Mouse (Mus musculus): ENCODE measurements around the gene Trim9. TPM values are rescaled to one million over a fixed set of nuclear protein-coding genes. Genes with fewer than 3 reads are reported as not detected.

The Trim9 gene
- polyA plus RNA-seq, 1 experiment from 2014 or later, result 0.32 TPM

- no peak overlapping the region for H3K4me3 ChIP-seq (ENCODE audit: low read depth, low read length)
- ATAC-seq (ENCODE audit: low FRiP score, low TSS enrichment) (no peak), DNase-seq (ENCODE audit: low spot score) (no peak)
- no peak overlapping the region for H3K4me2 ChIP-seq (replicated peaks; ENCODE audit: low read depth)
- no peak overlapping the region for H3K27ac ChIP-seq (replicated peaks)
- no peak overlapping the region for H3K9ac ChIP-seq (ENCODE audit: low read length)
- TF ChIP-seq CTCF (IDR thresholded peaks at IDR 0.05; ENCODE audit: low read depth), result no peak
- TF ChIP-seq EP300 (optimal IDR thresholded peaks at IDR 0.05), result no peak
- no peaks in the 10 kb centered on the region for H3K36me3 ChIP-seq (ENCODE audit: control insufficient read depth, insufficient read depth, low read length)
- H3K27me3 ChIP-seq (ENCODE audit: control insufficient read depth, insufficient read depth, low read length), result no peaks in the 10 kb centered on the region
- no peaks in the 10 kb centered on the region for H3K9me3 ChIP-seq (ENCODE audit: control insufficient read depth, low read length)
- WGBS, result 85% methylated on average over 6 of the region's 6 CpGs
- no peaks in the 10 kb centered on the region for H3K4me1 ChIP-seq (replicated peaks; ENCODE audit: control insufficient read depth, insufficient read depth)
These were observed 14.1 kb downstream of the Trim9 start for GRCm38 (mm10) chr12:70333253-70333805.

GRCm38 (mm10) chr12:70329059-70329458 is 18.4 kb downstream of the Trim9 start:
- Histone ChIP-seq H3K9me3 (ENCODE audit: control insufficient read depth, low read length) (no peaks in the 10 kb centered on the region), H3K36me3 (ENCODE audit: control insufficient read depth, insufficient read depth, low read length) (no peaks in the 10 kb centered on the region), H3K4me1 (replicated peaks; ENCODE audit: control insufficient read depth, insufficient read depth) (no peaks in the 10 kb centered on the region), H3K4me2 (replicated peaks; ENCODE audit: low read depth) (no peak overlapping the region), H3K4me3 (ENCODE audit: low read depth, low read length) (no peak overlapping the region), H3K27ac (replicated peaks) (no peak overlapping the region), H3K27me3 (ENCODE audit: control insufficient read depth, insufficient read depth, low read length) (no peaks in the 10 kb centered on the region), H3K9ac (ENCODE audit: low read length) (no peak overlapping the region)
- no peak for ATAC-seq (ENCODE audit: low FRiP score, low TSS enrichment)
- 26% methylated on average over 3 of the region's 3 CpGs for WGBS
- DNase-seq (ENCODE audit: low spot score), result no peak
- no peak for TF ChIP-seq EP300 (optimal IDR thresholded peaks at IDR 0.05)
- TF ChIP-seq CTCF (IDR thresholded peaks at IDR 0.05; ENCODE audit: low read depth), result no peak

DNA sequence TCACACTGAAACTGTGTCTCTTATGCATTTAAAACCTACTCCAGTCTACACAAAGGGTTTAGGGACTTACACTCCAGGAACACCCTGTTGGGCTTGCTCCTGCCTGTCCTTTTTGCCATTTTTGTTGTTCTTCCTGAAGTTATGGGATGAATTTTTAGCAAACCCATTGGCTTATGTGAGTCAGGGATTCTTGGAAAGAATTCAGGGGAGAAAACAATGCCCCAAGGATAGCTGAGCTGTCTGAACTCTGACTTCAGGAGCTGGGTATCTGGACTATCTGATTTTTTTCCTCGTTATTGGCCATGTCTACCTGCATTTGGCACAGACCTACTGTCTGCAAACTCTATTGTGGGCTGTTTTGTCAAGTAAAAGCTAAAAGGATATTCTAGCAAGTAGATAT is 20.5 kb downstream of the Trim9 start:
- Histone ChIP-seq H3K9ac (ENCODE audit: low read length) (no peak overlapping the region), H3K4me2 (replicated peaks; ENCODE audit: low read depth) (no peak overlapping the region), H3K4me1 (replicated peaks; ENCODE audit: control insufficient read depth, insufficient read depth) (no peaks in the 10 kb centered on the region), H3K27me3 (ENCODE audit: control insufficient read depth, insufficient read depth, low read length) (no peaks in the 10 kb centered on the region), H3K27ac (replicated peaks) (no peak overlapping the region), H3K9me3 (ENCODE audit: control insufficient read depth, low read length) (no peaks in the 10 kb centered on the region), H3K36me3 (ENCODE audit: control insufficient read depth, insufficient read depth, low read length) (no peaks in the 10 kb centered on the region), H3K4me3 (ENCODE audit: low read depth, low read length) (no peak overlapping the region)
- WGBS, result 64% methylated on average over 1 of the region's 1 CpGs
- DNase-seq (ENCODE audit: low spot score) (no peak), ATAC-seq (ENCODE audit: low FRiP score, low TSS enrichment) (no peak)
- TF ChIP-seq EP300 (optimal IDR thresholded peaks at IDR 0.05) (no peak), CTCF (IDR thresholded peaks at IDR 0.05; ENCODE audit: low read depth) (no peak)

DNA sequence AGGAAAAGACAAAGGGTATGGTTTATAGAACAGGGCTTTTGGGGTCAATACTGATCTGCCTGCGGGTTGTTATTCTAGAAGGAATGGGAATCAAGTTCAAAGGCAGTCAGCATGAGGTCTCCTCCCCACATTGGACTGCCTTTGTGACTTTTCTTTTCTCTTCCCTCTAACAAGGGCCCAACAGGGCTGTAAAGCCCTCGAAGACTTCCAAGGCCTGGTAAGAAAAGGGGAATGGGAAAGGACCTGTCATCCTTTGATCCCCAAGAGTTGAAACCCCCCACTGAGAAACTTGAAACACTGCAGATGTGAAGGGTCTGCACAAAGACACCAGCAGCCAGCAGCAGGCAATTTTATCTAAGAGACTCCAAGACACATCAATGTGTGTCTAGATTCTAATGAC is 21.0 kb downstream of the Trim9 start:
- DNase-seq (ENCODE audit: low spot score) (no peak), ATAC-seq (ENCODE audit: low FRiP score, low TSS enrichment) (no peak)
- Histone ChIP-seq H3K36me3 (ENCODE audit: control insufficient read depth, insufficient read depth, low read length) (no peaks in the 10 kb centered on the region), H3K4me2 (replicated peaks; ENCODE audit: low read depth) (no peak overlapping the region), H3K27me3 (ENCODE audit: control insufficient read depth, insufficient read depth, low read length) (no peaks in the 10 kb centered on the region), H3K27ac (replicated peaks) (no peak overlapping the region), H3K9me3 (ENCODE audit: control insufficient read depth, low read length) (no peaks in the 10 kb centered on the region), H3K9ac (ENCODE audit: low read length) (no peak overlapping the region), H3K4me1 (replicated peaks; ENCODE audit: control insufficient read depth, insufficient read depth) (no peaks in the 10 kb centered on the region), H3K4me3 (ENCODE audit: low read depth, low read length) (no peak overlapping the region)
- 41% methylated on average over 2 of the region's 2 CpGs for WGBS
- no peak for TF ChIP-seq CTCF (IDR thresholded peaks at IDR 0.05; ENCODE audit: low read depth)
- TF ChIP-seq EP300 (optimal IDR thresholded peaks at IDR 0.05), result no peak

- DNase-seq (ENCODE audit: low spot score) (no peak), ATAC-seq (ENCODE audit: low FRiP score, low TSS enrichment) (no peak)
- 78% methylated on average over 7 of the region's 7 CpGs for WGBS
These were observed 21.6 kb downstream of the Trim9 start for GRCm38 (mm10) chr12:70325826-70326225.

GRCm38 (mm10) chr12:70322790-70323189 is 24.6 kb downstream of the Trim9 start:
- Histone ChIP-seq H3K4me3 (ENCODE audit: low read depth, low read length) (no peak overlapping the region), H3K27me3 (ENCODE audit: control insufficient read depth, insufficient read depth, low read length) (no peaks in the 10 kb centered on the region), H3K4me2 (replicated peaks; ENCODE audit: low read depth) (no peak overlapping the region), H3K9me3 (ENCODE audit: control insufficient read depth, low read length) (no peaks in the 10 kb centered on the region), H3K9ac (ENCODE audit: low read length) (no peak overlapping the region), H3K27ac (replicated peaks) (no peak overlapping the region), H3K36me3 (ENCODE audit: control insufficient read depth, insufficient read depth, low read length) (no peaks in the 10 kb centered on the region), H3K4me1 (replicated peaks; ENCODE audit: control insufficient read depth, insufficient read depth) (no peaks in the 10 kb centered on the region)
- DNase-seq (ENCODE audit: low spot score), result no peak
- TF ChIP-seq EP300 (optimal IDR thresholded peaks at IDR 0.05), result no peak
- no peak for TF ChIP-seq CTCF (IDR thresholded peaks at IDR 0.05; ENCODE audit: low read depth)
- ATAC-seq (ENCODE audit: low FRiP score, low TSS enrichment), result no peak
- 66% methylated on average over 1 of the region's 1 CpGs for WGBS

More at GRCm38 (mm10) chr12:70325826-70326225, 21.6 kb downstream of the Trim9 start:
- H3K36me3 ChIP-seq (ENCODE audit: control insufficient read depth, insufficient read depth, low read length), result no peaks in the 10 kb centered on the region
- no peaks in the 10 kb centered on the region for H3K4me1 ChIP-seq (replicated peaks; ENCODE audit: control insufficient read depth, insufficient read depth)
- TF ChIP-seq CTCF (IDR thresholded peaks at IDR 0.05; ENCODE audit: low read depth), result no peak
- no peak for TF ChIP-seq EP300 (optimal IDR thresholded peaks at IDR 0.05)
- H3K9ac ChIP-seq (ENCODE audit: low read length), result no peak overlapping the region
- no peak overlapping the region for H3K4me3 ChIP-seq (ENCODE audit: low read depth, low read length)
- H3K27ac ChIP-seq (replicated peaks), result no peak overlapping the region
- H3K9me3 ChIP-seq (ENCODE audit: control insufficient read depth, low read length), result no peaks in the 10 kb centered on the region
- no peaks in the 10 kb centered on the region for H3K27me3 ChIP-seq (ENCODE audit: control insufficient read depth, insufficient read depth, low read length)
- H3K4me2 ChIP-seq (replicated peaks; ENCODE audit: low read depth), result no peak overlapping the region

Measured in stomach, postnatal 0 days (tissue).